Mouse (Mus musculus) stomach, embryonic 14.5 days (tissue): Measurements from ENCODE around the gene Rab11a. TPM values are rescaled to one million over a fixed set of nuclear protein-coding genes. Genes with fewer than 3 reads are reported as not detected.
"Not testable (repeated sequence)": the region's sequence is repeated elsewhere in the genome, so short reads cannot be mapped to it uniquely, and the experiment has no call there.

ENCODE experiments used
- ATAC-seq: fragments of 200-750 bp; cut with Nextera tagmentation; 2 replicates; pipeline ENCODE4 v1.8.0; 2017; ENCODE audit warnings: low read depth, moderate TSS enrichment; ENCODE audit not compliant: insufficient number of reproducible peaks, insufficient read depth, low FRiP score
- H3K27ac ChIP-seq: fragments of 300-500 bp; sonication (generic); 2 replicates; pipeline ENCODE4 v1.5.1; 2014; ENCODE audit warnings: mild to moderate bottlenecking, low read length, moderate library complexity, mixed read lengths
- H3K27me3 ChIP-seq: fragments of 300-500 bp; sonication (generic); 2 replicates; pipeline ENCODE4 v1.6.1; 2014; ENCODE audit warnings: low read length, control low read depth, mixed read lengths; ENCODE audit not compliant: control insufficient read depth, insufficient read depth
- H3K36me3 ChIP-seq: fragments of 300-500 bp; sonication (generic); 2 replicates; pipeline ENCODE4 v1.6.1; 2014; ENCODE audit warnings: mild to moderate bottlenecking, control low read depth, low read length, moderate library complexity, mixed read lengths; ENCODE audit not compliant: control insufficient read depth, insufficient read depth
- H3K4me1 ChIP-seq: fragments of 300-500 bp; sonication (generic); 2 replicates; pipeline ENCODE4 v1.6.1; 2014; ENCODE audit warnings: low read length, control low read depth, mixed read lengths; ENCODE audit not compliant: control insufficient read depth, insufficient read depth
- H3K4me2 ChIP-seq: fragments of 300-500 bp; sonication (generic); replicated peaks from 2 replicates; pipeline ENCODE4 v1.6.1; 2014; ENCODE audit warnings: low read depth, low read length, control low read depth
- H3K4me3 ChIP-seq: fragments of 300-500 bp; sonication (generic); 2 replicates; pipeline ENCODE4 v1.5.1; 2014; ENCODE audit warnings: low read depth, low read length, control low read depth
- H3K9ac ChIP-seq: fragments of 300-500 bp; sonication (generic); replicated peaks from 2 replicates; pipeline ENCODE4 v1.6.1; 2014; ENCODE audit warnings: low read depth, mild to moderate bottlenecking, control low read depth, low read length, moderate library complexity, mixed read lengths
- H3K9me3 ChIP-seq: fragments of 300-500 bp; sonication (generic); 2 replicates; pipeline ENCODE4 v1.6.1; 2016; ENCODE audit warnings: low read depth, low read length, control low read depth; ENCODE audit not compliant: control insufficient read depth
- WGBS: fragments of 180-500 bp; shearing (Covaris S2); extraction: QIAGEN DNeasy Blood & Tissue Kit; methylation state at CpG from one replicate; pipeline ENCODE4 v1.1.7; 2014; 5-methylcytosine and 5-hydroxymethylcytosine counted together
- polyA plus RNA-seq: library from polyadenylated mRNA; unstranded; fragments of >200 nt; fragmentation: Nextera tagmentation; extraction: Ambion mirVana; gene quantifications from 2 replicates; pipeline ENCODE4 v1.2.1, GENCODE M21; 2014

Rab11a gene
- polyA plus RNA-seq, 1 experiment from 2014 or later: 414 TPM

DNA sequence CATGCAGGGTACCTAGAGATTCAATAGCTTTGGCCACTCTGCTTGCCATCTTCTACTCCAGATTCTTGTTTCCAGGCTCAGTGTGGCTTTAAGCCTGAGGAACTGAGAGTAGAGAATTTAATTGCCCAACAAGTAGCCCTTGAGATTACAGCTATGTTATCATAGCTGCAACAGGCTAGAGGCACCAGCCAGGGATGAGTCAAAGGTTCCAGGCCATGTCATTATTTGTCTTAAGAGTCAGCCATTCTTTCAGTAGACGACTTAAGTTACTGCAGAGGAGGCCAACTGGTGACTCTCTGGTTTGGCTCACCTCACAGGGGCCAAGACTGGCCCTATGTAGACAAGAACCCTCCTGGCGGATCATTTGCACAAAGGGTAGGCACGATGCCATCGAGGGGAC is 41.2 kb downstream of the Rab11a start:
- no peak for ATAC-seq
- H3K4me2 ChIP-seq: no peak overlapping the region
- H3K27ac ChIP-seq: no peak overlapping the region
- H3K4me3 ChIP-seq: no peak overlapping the region
- H3K9me3 ChIP-seq: no peaks in the 10 kb centered on the region
- no peak overlapping the region for H3K9ac ChIP-seq
- peaks cover 12% of the 10 kb centered on the region; the same call in 1 of the 2 replicates for H3K36me3 ChIP-seq
- 81% methylated on average over 4 of the region's 4 CpGs for WGBS
- no peaks in the 10 kb centered on the region for H3K27me3 ChIP-seq
- H3K4me1 ChIP-seq: peaks cover 3% of the 10 kb centered on the region

DNA sequence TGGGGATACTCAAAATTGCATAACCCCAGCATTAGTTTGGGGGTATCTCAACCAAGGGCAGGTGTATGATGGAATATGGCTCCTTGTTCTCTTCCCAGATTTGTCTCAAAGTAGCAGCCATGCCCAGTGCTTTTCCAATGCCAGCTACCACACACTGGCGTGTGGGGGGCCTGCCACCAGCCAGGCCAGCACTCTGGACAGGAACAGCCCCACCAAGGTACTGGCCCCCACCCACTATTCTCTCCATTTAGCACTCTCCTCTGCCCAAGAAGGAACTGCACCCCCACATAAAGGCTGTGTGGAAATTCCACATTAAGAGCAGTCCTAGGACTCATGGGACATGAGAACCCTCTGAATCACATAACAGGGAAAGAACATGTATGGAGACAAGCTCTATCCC is 42.3 kb downstream of the Rab11a start:
- H3K4me2 ChIP-seq: no peak overlapping the region
- H3K36me3 ChIP-seq: peaks cover 12% of the 10 kb centered on the region; the same call in 1 of the 2 replicates
- H3K27me3 ChIP-seq: no peaks in the 10 kb centered on the region
- 94% methylated on average over 1 of the region's 1 CpGs for WGBS
- H3K9ac ChIP-seq: no peak overlapping the region
- H3K4me1 ChIP-seq: no peaks in the 10 kb centered on the region
- no peak overlapping the region for H3K4me3 ChIP-seq
- no peak overlapping the region for H3K27ac ChIP-seq
- ATAC-seq: no peak
- H3K9me3 ChIP-seq: no peaks in the 10 kb centered on the region

DNA sequence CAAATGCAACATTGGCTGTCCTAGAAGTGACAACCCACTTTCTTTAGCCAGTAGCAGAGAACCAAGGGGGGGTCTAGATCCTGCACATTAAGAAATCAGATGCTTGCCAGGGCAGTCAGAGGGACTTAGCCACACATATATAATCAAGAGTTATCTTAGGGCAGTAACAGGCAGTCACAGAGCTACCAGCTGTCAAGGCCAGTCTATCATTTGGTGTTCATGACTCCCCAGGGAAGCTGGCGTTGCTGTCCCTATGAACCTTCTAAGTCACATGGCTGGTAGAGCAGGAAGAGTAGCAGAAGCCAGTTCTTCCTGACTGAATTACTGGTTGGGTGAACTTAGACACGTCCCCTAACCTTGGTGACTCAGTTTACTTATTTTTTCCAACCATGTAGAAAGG is 44.5 kb downstream of the Rab11a start:
- Histone ChIP-seq H3K9ac (no peak overlapping the region), H3K27ac (no peak overlapping the region), H3K4me3 (no peak overlapping the region), H3K9me3 (no peaks in the 10 kb centered on the region), H3K27me3 (no peaks in the 10 kb centered on the region), H3K4me1 (no peaks in the 10 kb centered on the region), H3K36me3 (peaks cover 12% of the 10 kb centered on the region; the same call in 1 of the 2 replicates), H3K4me2 (no peak overlapping the region)
- 71% methylated on average over 2 of the region's 2 CpGs for WGBS
- no peak for ATAC-seq

DNA sequence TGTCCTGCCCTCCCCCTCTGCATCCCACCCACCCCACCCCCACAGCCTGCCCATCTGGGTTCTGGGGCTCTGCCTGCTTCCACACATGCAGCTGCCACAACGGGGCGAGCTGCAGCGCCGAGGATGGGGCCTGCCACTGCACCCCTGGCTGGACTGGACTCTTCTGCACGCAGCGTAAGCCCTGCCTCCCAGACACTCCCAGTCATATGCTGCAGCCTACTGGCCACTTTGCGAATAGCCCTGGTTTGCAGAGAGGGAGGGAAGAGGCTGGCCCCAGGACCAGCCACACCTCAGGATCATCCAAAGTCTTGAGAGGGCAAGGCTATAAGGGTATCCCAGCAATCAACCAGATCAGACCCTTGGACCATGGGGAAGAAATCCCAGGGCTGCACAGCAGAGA is 46.4 kb downstream of the Rab11a start:
- peak; percentile 67; the same call in 1 of the 2 replicates for ATAC-seq
- Histone ChIP-seq H3K4me2 (no peak overlapping the region), H3K9me3 (no peaks in the 10 kb centered on the region), H3K4me1 (no peaks in the 10 kb centered on the region), H3K4me3 (no peak overlapping the region), H3K27ac (no peak overlapping the region), H3K27me3 (no peaks in the 10 kb centered on the region), H3K36me3 (peaks cover under 1% of the 10 kb centered on the region; the same call in 1 of the 2 replicates), H3K9ac (no peak overlapping the region)
- 4% methylated on average over 7 of the region's 7 CpGs for WGBS

DNA sequence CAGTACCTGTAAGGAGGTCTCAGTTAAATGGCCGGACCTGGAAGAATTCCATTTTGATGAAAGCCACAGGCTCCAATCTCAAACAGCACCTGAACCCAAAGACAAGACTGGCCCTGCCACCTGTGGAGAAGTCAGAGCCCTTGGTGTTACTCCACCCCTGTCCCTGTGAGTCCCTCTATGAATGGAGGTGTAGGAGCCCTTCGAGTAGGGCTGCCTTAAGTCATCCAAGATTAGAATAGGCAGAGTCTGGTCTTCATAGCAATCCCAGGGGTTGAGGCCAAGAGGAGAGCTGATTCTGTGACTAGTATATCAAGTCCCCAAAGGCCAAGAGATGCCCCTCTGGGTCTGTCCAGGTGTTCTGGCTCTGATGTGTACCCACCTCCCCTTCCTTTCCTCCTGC is 46.8 kb downstream of the Rab11a start:
- 87% methylated on average over 2 of the region's 2 CpGs for WGBS
- no peak for ATAC-seq
- no peaks in the 10 kb centered on the region for H3K9me3 ChIP-seq
- no peaks in the 10 kb centered on the region for H3K4me1 ChIP-seq
- no peaks in the 10 kb centered on the region for H3K36me3 ChIP-seq
- H3K4me3 ChIP-seq: no peak overlapping the region
- no peak overlapping the region for H3K4me2 ChIP-seq
- H3K9ac ChIP-seq: no peak overlapping the region
- no peak overlapping the region for H3K27ac ChIP-seq
- H3K27me3 ChIP-seq: no peaks in the 10 kb centered on the region

DNA sequence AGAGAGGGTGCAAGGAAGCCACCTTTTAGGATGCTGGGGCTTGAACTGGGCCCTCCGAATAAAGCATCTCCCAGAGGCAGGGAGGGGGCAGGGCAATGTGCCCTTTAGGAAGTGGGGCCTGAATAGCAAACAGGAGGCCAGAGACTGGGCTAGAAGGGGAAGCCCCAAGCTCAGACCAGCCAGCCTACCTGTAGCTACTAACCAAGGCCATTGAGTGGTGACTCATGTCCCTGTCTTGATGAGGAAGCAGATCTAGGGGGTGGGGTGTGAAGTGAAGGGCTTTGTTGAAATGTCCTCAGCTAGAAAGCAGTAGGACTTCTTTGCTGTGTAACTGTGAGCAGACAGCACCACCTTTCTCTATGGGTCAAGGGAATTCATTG is 49.6 kb downstream of the Rab11a start:
- Histone ChIP-seq H3K4me1 (no peaks in the 10 kb centered on the region), H3K9me3 (no peaks in the 10 kb centered on the region), H3K27me3 (no peaks in the 10 kb centered on the region), H3K4me2 (no peak overlapping the region), H3K27ac (no peak overlapping the region), H3K36me3 (no peaks in the 10 kb centered on the region), H3K4me3 (no peak overlapping the region), H3K9ac (no peak overlapping the region)
- 38% methylated on average over 1 of the region's 1 CpGs for WGBS
- no peak for ATAC-seq

DNA sequence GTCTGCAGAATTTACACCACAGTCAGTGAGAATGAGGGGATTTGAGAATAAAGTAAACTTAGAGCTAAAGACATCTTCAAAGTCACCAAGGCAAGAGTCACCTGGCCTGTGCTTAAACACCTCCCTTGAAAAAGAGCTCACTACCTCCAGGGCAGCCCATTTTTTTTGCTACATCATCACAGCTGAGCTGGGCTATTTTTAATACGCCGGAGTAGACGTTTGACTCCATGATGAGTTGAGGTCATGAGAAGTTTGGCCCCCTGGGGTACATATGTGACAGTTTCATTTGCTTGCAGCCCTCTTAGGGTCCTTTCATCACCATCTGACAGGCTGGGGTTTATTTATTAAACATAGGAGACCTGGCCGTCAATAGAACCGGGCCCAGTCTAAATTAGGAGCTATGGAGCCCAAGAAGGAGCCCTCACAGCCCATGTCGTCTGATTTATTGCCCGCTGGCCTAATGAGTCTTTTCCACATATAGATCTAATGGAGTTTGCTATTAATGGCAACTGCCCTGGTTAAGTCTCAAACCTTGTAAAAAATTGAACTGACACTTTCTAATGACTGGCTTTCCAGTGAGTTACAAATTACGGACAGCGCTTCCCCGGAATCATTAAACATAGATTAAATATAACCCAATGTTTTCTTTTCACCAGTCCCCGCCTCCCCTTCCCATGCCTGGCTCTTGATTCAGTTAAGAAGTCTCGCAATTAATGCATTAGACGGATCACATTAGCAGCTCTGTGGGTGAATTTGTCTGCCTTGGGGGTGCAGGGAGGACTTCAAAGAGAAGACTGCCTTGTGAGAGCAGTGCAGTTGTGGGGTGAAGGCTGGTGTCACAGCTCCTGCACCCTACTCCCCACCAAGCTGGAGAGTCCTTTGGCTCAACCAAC is 50.2 kb downstream of the Rab11a start:
- H3K4me2 ChIP-seq: no peak overlapping the region
- no peak overlapping the region for H3K27ac ChIP-seq
- no peaks in the 10 kb centered on the region for H3K36me3 ChIP-seq
- H3K9ac ChIP-seq: no peak overlapping the region
- WGBS: 35% methylated on average over 13 of the region's 13 CpGs
- no peaks in the 10 kb centered on the region for H3K27me3 ChIP-seq
- no peak overlapping the region for H3K4me3 ChIP-seq
- no peaks in the 10 kb centered on the region for H3K4me1 ChIP-seq
- no peaks in the 10 kb centered on the region for H3K9me3 ChIP-seq
- ATAC-seq: no peak

DNA sequence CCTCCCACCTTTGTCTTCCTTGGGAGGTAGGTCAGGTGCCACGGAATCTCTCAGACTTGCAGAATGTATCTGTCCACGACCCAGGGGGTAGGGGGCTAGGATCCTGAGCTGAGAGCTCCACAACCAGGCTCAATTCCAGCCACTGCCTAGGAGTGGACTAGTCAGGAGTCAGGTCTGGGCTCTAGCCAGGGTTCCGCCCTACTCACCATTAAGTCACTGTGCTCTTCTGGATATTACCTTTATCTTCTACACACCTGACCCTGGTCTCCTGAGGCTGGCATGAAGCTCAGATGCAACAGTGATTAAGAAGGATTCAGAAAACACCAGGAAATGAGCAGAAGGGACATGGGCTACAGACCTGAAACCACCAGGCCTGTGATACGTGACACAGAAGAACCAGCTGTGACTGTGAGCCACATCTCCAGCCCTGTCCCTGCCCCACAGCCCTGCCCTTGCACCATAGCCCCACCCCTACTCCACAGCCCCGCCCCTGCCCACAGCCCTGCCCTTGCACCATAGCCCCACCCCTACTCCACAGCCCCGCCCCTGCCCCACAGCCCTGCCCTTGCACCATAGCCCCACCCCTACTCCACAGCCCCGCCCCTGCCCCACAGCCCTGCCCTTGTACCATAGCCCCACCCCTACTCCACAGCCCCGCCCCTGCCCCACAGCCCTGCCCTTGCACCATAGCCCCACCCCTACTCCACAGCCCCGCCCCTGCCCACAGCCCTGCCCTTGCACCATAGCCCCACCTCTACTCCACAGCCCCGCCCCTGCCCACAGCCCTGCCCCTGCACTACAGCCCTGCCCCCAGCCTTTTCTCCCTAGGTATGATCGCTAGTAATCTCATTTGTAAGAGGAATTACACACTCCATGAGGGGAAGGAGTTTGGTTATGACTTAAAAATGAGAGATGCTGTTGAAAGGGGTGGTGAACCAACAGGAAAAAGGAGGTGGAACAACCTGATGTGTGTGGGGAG is 65.9 kb downstream of the Rab11a start:
- H3K4me2 ChIP-seq, H3K4me1 ChIP-seq, H3K9ac ChIP-seq, H3K9me3 ChIP-seq, H3K27me3 ChIP-seq, H3K27ac ChIP-seq, H3K4me3 ChIP-seq, H3K36me3 ChIP-seq: not testable (repeated sequence)
- whole genome bisulfite sequencing: 42% methylated on average over 7 of the region's 11 CpGs
- peak; percentile 62; the same call in 1 of the 2 replicates for ATAC-seq
